Mouse (Mus musculus): Measurements from ENCODE around the gene Xylt1.

The Xylt1 gene

GRCm38 (mm10) chr7:117395511-117395910 is 14.7 kb downstream of the Xylt1 start:
- DNase-seq, result no peak

- no peak for DNase-seq
These were observed 17.1 kb downstream of the Xylt1 start for GRCm38 (mm10) chr7:117397877-117398276.

- DNase-seq, result peak; percentile 39 to 52
These were observed 19.2 kb downstream of the Xylt1 start for GRCm38 (mm10) chr7:117399971-117400370.

- no peak for DNase-seq
These were observed 20.8 kb downstream of the Xylt1 start for GRCm38 (mm10) chr7:117401581-117401980.

- DNase-seq, result no peak
These were observed 25.6 kb downstream of the Xylt1 start for GRCm38 (mm10) chr7:117406336-117406735.

- DNase-seq, result no peak
These were observed 28.6 kb downstream of the Xylt1 start for GRCm38 (mm10) chr7:117409268-117409988.

GRCm38 (mm10) chr7:117411874-117412273 is 31.1 kb downstream of the Xylt1 start:
- DNase-seq, result no peak

- no peak for DNase-seq
These were observed 31.6 kb downstream of the Xylt1 start for GRCm38 (mm10) chr7:117412405-117412804.

GRCm38 (mm10) chr7:117414341-117415008 is 33.7 kb downstream of the Xylt1 start:
- peak; percentile 57 for DNase-seq

- DNase-seq, result no peak
These were observed 34.2 kb downstream of the Xylt1 start for GRCm38 (mm10) chr7:117415009-117415363.

GRCm38 (mm10) chr7:117419041-117419440 is 38.3 kb downstream of the Xylt1 start:
- no peak for DNase-seq

GRCm38 (mm10) chr7:117419846-117420245 is 39.1 kb downstream of the Xylt1 start:
- no peak for DNase-seq

- no peak for DNase-seq
These were observed 39.5 kb downstream of the Xylt1 start for GRCm38 (mm10) chr7:117420301-117420700.

GRCm38 (mm10) chr7:117420836-117421566 is 40.2 kb downstream of the Xylt1 start:
- no peak for DNase-seq

- DNase-seq, result no peak
These were observed 44.1 kb downstream of the Xylt1 start for GRCm38 (mm10) chr7:117424841-117425240.

- no peak for DNase-seq
These were observed 45.6 kb downstream of the Xylt1 start for GRCm38 (mm10) chr7:117426366-117426765.

- DNase-seq, result peak; percentile 89 to 92
These were observed 48.0 kb downstream of the Xylt1 start for GRCm38 (mm10) chr7:117428690-117429224.

GRCm38 (mm10) chr7:117429483-117429882 is 48.7 kb downstream of the Xylt1 start:
- no peak for DNase-seq

- DNase-seq, result no peak
These were observed 49.1 kb downstream of the Xylt1 start for GRCm38 (mm10) chr7:117429895-117430294.

GRCm38 (mm10) chr7:117430361-117430935 is 49.7 kb downstream of the Xylt1 start:
- DNase-seq, result no peak

GRCm38 (mm10) chr7:117433641-117434040 is 52.9 kb downstream of the Xylt1 start:
- peak; percentile 28 to 30 for DNase-seq

- no peak for DNase-seq
These were observed 54.3 kb downstream of the Xylt1 start for GRCm38 (mm10) chr7:117435091-117435490.
